Mouse (Mus musculus) kidney, adult 8-10 months (tissue): ENCODE data around the gene Lrrc20.
"Not testable (repeated sequence)": the region's sequence is repeated elsewhere in the genome, so short reads cannot be mapped to it uniquely, and the experiment has no call there.

ENCODE experiments used
- DNase-seq, 2 experiments: peaks; one replicate each; pipeline ENCODE4 v3.0.0; 2022

Gene Lrrc20

GRCm38 (mm10) chr10:61587241-61587849 lies 111.7 kb downstream of the Lrrc20 start:
- DNase-seq = no peak

DNA sequence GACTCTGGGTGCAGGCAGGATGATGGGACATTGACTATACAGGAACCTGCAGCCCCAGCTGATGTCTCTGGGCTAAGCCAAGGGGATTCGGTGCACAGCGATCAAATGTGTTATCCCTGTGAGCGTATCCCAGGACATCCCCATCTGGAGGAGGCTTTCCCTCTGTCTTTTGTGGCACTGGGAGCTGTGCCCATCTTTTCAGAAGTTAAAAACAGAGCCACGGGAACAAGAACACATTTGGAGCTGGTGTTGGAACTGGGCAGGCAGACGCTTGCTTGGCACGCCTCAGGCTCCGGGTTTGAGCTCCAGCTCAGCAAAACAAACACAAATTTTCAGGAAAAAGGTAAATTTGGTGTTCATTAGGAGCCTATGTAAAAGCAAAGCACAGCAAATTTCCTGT lies 122.4 kb downstream of the Lrrc20 start:
- no peak for DNase-seq

- no peak for DNase-seq
Measured at GRCm38 (mm10) chr10:61599556-61600114, 124.0 kb downstream of the Lrrc20 start.

DNA sequence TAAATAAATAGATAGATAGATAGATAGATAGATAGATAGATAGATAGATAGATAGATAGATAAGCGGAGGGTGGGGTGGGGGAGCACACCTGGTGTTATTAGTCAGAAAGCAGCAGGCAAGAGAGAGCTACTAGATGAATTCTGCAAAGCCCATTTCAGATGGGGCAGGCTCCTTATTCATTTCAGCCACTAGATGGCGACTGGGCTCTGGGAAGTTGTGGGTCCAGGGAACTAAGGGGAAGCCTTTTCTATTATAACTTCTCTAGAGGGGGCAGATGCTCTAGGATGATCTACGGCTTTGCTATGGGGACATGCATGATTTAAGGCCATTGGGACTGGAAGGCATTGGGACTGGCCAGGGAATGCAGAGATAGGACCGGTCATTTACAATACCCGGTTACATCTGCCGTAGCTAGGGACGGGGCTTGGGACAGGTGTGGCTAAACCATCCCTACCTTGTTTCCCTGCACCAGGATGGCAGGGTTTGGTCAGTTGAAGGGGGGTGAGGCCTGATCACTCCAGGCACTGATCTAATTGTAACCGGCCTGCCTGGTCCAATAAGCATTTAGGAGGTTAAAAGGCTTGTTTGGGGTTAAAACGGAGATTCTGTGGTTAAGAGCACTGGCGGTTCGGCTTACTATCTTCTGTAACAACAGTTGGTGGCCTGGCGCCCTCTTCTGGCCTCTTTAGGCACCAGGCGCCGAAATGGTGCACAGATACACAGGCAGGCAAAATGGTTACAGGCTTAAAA lies 126.9 kb downstream of the Lrrc20 start:
- DNase-seq = peak; percentile 12 to 50

DNA sequence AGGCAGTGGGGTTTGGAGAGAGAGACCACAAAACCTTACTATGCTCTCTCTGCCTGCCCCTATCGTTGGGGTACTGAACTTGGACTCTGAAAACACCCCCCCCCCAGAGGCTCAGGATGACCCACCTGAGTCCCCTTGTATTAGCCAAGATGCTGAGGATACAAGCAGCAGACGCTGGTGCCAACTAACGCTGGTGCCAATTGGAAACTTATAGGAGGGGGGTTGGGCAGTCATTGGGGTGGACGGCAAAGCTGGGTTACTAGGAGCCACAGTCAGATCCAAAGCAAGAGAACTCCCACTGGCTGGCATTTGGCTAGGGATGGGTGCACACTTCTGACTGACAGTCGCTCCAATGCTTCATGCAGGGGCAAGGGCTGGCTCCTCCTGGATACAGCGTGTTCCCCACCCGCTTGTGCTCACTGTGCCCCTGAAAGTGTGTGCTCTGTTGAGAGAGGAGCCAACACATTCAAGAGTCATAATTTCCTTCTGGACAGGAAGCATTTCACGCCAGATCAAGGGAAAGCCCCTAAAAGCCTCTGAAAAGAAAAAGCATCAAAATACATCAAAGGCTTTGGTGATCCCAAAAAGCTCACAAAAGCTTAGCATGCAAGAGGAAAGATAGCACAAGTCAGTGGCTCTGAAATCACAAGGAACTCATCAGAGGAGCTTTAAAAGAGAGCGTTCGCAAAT lies 128.9 kb downstream of the Lrrc20 start:
- DNase-seq = no peak

DNA sequence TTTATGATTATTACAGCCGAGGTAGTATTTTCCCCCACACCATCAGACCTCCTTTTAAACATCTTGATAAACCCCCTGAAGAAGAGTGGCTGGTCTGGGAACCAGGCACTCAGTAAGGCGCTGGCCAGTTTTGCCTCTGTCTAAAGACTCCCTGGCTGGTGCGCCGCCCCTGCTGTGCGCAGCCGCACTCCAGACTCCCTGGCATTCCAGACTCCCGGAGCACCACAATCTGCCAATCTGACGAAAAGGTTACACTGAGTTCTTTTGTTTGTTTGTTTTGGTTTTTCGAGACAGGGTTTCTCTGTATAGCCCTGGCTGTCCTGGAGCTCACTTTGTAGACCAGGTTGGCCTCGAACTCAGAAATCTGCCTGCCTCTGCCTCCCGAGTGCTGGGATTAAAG lies 129.8 kb downstream of the Lrrc20 start:
- not testable (repeated sequence) for DNase-seq

DNA sequence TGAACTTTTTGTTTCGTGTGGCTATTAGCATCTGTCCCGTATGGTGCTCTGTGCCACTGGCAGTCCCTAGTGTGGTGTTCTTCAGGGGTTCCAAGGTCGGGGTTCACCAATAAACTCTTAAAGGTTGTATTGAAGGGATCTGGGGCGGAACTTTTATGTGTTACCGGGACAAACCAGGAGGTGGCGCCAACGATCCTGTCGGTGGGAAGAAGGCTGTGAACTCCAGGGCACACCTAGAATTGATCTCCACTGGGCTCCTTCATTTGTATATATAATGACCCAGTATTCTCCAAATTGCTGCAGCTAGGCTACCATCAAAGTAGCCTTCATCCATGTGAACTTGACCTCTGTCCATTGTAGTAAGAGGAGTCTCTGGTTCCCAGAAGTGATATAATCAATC lies 130.2 kb downstream of the Lrrc20 start:
- DNase-seq = peak; percentile 31 to 62

GRCm38 (mm10) chr10:61608233-61608632 lies 132.6 kb downstream of the Lrrc20 start:
- no peak for DNase-seq

GRCm38 (mm10) chr10:61610650-61611235 lies 135.1 kb downstream of the Lrrc20 start:
- peak in 1 of 2 experiments; percentile 30 for DNase-seq

DNA sequence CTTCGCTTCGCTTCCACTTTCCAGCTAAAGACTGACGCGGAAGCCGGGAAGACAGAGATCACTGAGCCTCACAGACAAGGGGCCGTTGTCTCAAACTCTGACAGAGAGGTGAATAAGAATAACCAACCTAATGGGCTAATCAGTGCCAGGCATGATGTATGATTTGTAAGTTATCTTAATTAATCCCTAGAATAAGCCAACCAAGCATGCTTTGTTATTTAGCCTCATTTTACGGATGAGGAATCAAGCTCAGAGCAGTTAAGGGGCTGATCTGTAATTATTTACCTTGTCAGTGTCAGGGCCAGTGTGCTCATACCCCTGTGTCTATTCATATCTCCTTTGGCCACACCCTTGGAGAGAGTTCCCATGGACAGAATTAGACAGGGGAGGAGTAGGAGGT lies 138.7 kb downstream of the Lrrc20 start:
- no peak for DNase-seq

DNA sequence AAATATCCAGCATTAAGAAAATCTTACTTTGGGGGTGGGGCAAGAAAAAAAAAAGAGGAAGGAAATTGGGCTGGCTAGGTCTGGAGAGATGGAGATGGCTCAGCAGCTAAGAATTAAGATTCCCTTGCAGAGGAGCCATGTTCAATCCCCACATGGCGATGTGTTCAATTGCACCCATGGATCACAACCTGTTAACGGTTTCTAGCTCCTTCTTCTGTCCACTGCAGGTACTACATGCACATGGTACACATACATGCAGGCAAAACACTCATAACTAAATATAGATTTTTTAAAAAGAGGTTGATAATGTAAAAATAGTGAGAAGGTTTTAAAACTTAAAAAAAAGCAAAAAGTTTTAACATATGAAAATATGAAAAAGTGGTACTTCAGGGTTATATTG lies 142.9 kb downstream of the Lrrc20 start:
- DNase-seq = no peak

DNA sequence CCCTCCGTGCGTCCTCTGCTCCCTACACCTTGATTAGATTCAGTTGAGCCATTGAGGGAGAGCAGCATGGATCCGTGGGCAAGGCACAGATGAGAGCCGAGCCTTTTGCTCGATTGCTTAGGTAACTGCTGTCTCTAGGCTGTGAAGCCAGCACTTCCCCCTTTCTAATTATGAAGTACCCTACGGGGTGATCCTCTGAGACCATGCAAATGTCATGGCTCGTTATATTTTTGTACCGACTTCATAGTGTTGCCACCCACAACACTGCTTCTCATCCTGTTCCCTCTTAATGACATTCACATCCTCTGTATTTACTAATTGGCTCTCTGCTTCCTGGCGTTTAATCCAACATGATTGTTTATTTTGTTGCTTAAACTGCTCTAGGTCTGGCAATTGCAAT lies 146.1 kb downstream of the Lrrc20 start:
- no peak for DNase-seq

DNA sequence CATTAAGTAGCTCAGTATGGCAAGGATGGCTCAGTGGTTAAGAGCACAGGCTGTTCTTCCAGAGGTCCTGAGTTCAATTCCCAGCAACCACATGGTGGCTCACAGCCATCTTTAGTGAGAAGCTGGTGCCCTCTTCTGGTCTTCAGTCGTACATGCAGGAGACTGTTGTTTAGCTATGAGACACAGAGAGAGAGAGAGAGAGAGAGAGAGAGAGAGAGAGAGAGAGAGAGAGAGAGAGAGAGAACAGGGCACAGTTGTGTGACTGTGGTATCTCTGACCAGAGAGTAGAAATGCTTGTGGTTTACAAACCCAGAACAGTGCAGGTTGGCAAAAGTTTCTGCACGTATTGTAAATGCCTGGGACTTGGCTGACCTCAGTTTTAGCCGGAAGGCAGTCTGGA lies 148.3 kb downstream of the Lrrc20 start:
- not testable (repeated sequence) for DNase-seq

DNA sequence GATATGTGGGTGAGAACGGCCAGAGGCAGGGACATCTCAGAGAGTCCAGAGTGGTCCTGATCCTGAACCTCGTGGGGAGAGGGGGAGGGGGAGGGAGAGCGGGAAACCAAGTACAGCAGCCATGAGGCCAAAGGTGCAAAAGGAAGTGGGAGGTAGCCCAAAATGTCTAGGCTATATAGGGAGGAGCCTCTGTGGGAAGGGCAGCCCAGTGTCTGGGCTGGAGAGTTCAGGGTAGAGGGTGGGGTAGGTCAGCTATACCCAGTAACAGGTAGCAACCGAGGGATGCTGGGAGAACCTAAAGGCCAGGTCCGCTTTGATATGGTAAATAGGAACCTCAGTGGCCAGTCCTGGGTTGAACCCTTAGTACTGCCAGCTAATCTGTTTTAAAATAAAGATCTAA lies 149.2 kb downstream of the Lrrc20 start:
- DNase-seq = no peak

DNA sequence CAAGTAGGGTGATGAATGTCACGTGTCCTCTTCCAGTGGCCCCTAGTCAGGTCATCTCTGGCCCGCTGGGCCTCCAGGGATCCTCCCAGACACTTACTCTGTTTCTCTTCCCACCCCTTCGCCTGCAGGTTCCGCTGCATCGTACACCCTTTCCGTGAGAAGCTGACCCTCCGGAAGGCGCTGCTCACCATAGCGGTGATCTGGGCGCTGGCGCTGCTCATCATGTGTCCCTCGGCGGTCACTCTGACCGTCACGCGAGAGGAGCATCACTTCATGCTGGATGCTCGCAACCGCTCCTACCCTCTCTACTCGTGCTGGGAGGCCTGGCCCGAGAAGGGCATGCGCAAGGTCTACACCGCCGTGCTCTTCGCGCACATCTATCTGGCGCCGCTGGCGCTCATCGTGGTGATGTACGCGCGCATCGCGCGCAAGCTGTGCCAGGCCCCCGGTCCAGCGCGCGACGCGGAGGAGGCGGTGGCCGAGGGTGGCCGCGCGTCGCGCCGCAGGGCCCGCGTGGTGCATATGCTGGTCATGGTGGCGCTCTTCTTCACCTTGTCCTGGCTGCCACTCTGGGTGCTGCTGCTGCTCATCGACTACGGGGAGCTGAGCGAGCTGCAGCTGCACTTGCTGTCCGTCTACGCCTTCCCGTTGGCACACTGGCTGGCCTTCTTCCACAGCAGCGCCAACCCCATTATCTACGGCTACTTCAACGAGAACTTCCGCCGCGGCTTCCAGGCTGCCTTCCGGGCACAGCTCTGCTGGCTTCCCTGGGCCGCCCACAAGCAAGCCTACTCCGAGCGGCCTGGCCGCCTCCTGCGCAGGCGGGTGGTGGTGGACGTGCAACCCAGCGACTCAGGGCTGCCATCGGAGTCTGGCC lies 150.0 kb downstream of the Lrrc20 start:
- no peak for DNase-seq

- DNase-seq = no peak
Measured at GRCm38 (mm10) chr10:61626551-61626950, 150.9 kb downstream of the Lrrc20 start.

DNA sequence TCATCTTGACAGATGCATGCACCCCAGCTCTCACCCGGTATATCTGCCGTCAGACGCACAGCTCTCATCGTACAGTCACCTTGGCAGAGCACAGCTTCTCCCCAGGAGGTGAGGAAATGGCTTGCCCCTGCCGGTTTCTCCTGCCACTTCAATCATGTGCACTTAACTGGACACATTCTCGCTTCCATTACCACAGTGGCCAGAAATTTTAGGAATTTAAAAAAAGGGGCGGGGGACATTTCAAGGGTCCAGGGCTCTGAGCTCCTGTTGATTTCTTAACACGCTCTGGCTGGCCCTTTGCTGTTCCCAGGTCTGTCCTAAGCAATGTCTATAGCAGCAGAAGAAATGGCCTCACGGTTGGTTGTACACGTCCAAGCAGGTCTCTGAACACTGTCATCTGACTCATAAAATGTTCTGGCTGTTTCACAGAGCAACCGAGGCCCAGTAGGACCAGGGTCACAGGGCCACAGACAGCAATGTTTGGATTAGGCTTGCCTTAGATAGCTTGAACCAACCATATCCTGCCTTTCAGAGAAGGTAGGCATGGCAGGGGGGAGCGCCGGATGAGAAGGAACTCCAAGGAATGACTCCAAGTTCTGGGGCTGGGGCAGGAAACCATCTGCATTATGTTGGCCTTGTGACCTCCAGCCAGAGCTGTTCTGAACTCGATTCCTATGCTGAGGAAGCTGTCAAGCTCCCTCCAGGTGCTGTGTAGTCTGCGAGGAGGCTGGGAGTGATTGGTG lies 151.8 kb downstream of the Lrrc20 start:
- no peak for DNase-seq

- DNase-seq = peak in 1 of 2 experiments; percentile 5
Measured at GRCm38 (mm10) chr10:61627938-61628250, 152.3 kb downstream of the Lrrc20 start.
